Mouse (Mus musculus): ENCODE measurements around the gene Negr1. TPM values are rescaled to one million over a fixed set of nuclear protein-coding genes. Genes with fewer than 3 reads are reported as not detected.
A peak's percentile ranks its signal among the peaks of the same experiment; 100 is the strongest.

The Negr1 gene
- polyA plus RNA-seq, 1 experiment from 2014 or later = 2.9 TPM

DNA sequence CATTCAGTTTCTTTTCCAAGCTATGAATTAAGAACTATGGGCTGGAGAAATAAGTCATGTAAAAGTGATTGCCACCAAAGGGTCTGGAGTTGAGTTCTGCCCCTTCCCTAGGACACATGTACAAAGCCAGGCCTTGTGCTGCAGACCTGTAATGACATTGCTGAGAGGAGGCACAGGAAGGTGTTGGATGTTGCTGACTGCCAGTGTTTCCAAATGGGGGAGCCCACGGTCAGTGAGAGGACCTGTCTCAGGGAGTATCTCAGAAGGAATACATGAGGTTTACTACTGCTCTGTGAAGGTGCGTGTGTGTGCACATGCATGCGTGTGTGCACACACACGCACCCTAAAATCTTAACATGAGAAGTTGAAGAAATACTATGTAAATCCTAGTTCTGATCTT lies 393.5 kb downstream of the Negr1 start:
- Histone ChIP-seq H3K9me3 (no peaks in the 10 kb centered on the region), H3K9ac (replicated peaks) (no peak overlapping the region), H3K4me1 (replicated peaks) (no peaks in the 10 kb centered on the region), H3K4me2 (no peak overlapping the region), H3K36me3 (no peaks in the 10 kb centered on the region), H3K27ac (no peak overlapping the region), H3K4me3 (replicated peaks) (no peak overlapping the region), H3K27me3 (no peaks in the 10 kb centered on the region)
- no peak for ATAC-seq (ENCODE audit: insufficient number of reproducible peaks, insufficient read depth, low FRiP score, low TSS enrichment, low read depth)
- WGBS = 89% methylated on average over 4 of the region's 4 CpGs

DNA sequence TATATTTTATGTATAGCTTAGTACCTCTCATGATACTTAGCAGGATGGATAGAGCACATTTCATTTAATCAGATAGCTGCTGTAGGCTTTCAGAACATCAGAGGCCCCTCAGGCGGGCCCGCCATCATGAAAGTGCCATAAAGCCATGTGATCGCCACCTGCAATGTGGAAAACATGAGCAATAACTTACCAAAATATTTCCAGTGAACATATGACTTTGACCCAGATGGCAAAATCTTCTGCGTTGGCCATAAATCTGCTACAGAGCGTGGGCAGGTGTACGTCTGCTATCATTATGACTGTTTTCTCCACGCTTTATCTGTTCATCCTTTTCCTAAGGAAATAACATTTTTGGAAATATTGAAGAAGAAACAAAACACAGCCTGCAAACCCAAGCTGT lies 397.0 kb downstream of the Negr1 start:
- 90% methylated on average over 7 of the region's 7 CpGs for WGBS

DNA sequence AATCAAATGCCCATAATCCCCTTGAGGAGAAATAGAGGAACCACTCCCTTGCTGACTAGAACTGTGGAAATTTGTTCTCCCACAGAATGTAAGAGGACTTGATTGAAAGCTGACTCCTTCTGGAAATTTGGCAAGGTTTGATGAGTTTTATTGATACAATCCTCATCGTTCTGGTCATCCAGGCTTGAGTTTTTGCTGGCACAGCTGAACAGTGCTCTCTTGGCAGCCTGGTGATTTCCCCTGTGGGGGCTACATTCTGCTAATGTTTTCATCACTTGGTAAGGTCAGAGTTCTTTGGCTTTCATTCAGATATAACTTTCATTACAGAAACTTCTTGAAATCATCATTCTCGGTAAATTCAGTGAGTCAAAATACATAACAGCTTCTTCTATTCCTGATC lies 407.2 kb downstream of the Negr1 start:
- Histone ChIP-seq H3K27ac (no peak overlapping the region), H3K9ac (replicated peaks) (no peak overlapping the region), H3K36me3 (no peaks in the 10 kb centered on the region), H3K4me3 (replicated peaks) (no peak overlapping the region), H3K4me1 (replicated peaks) (no peaks in the 10 kb centered on the region), H3K9me3 (no peaks in the 10 kb centered on the region), H3K27me3 (no peaks in the 10 kb centered on the region), H3K4me2 (no peak overlapping the region)
- WGBS = 81% methylated on average over 2 of the region's 2 CpGs
- no peak for ATAC-seq (ENCODE audit: insufficient number of reproducible peaks, insufficient read depth, low FRiP score, low TSS enrichment, low read depth)

More for the DNA sequence above, 397.0 kb downstream of the Negr1 start:
- Histone ChIP-seq H3K27me3 (no peaks in the 10 kb centered on the region), H3K27ac (no peak overlapping the region), H3K9me3 (no peaks in the 10 kb centered on the region), H3K9ac (replicated peaks) (no peak overlapping the region), H3K4me3 (replicated peaks) (no peak overlapping the region), H3K4me1 (replicated peaks) (no peaks in the 10 kb centered on the region), H3K4me2 (no peak overlapping the region), H3K36me3 (no peaks in the 10 kb centered on the region)
- no peak for ATAC-seq (ENCODE audit: insufficient number of reproducible peaks, insufficient read depth, low FRiP score, low TSS enrichment, low read depth)

DNA sequence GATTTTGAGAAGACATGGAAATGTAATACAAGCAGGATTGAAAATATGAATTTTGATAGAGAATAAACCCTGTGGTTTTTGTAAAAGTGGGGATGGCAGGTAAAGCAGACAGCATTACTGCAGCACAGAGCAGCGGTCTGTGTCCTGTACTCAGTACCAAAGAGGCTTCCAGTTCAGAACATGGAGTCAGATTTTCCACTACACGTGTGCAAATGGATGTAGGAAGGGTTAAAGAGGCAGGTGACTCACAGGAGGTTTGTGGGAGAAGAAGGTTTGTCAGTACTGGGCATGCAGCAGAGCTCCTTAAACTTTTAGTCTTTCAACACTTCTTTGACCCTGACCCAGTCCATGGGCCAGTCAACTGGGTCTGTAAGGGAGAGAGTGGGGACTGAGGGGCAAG lies 409.5 kb downstream of the Negr1 start:
- Histone ChIP-seq H3K4me2 (no peak overlapping the region), H3K4me1 (replicated peaks) (no peaks in the 10 kb centered on the region), H3K9ac (replicated peaks) (no peak overlapping the region), H3K27me3 (no peaks in the 10 kb centered on the region), H3K27ac (no peak overlapping the region), H3K36me3 (no peaks in the 10 kb centered on the region), H3K9me3 (no peaks in the 10 kb centered on the region), H3K4me3 (replicated peaks) (no peak overlapping the region)
- 82% methylated on average over 2 of the region's 2 CpGs for WGBS
- ATAC-seq (ENCODE audit: insufficient number of reproducible peaks, insufficient read depth, low FRiP score, low TSS enrichment, low read depth) = no peak

DNA sequence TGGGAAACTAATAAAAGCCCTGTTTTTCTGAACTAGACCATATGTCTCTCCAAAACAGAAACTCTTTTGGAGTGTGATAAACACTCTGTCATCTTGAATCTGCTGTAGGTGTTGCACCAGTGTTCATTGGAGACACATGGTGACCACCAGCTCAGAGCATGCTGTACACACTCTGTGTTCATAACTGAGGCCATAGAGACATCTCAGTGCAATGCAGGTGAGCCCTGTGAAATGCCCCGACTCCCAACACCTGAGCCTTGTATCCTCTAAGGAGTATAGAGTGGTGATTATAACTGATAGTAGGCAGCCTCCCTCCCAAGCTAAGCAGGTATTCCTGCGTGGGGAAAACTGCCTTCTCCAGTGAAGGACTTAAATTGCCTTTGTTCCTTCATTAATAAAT lies 415.2 kb downstream of the Negr1 start:
- H3K9me3 ChIP-seq = no peaks in the 10 kb centered on the region
- no peak overlapping the region for H3K4me2 ChIP-seq
- WGBS = 53% methylated on average over 2 of the region's 2 CpGs
- no peaks in the 10 kb centered on the region for H3K27me3 ChIP-seq
- H3K9ac ChIP-seq (replicated peaks) = no peak overlapping the region
- no peaks in the 10 kb centered on the region for H3K4me1 ChIP-seq (replicated peaks)
- no peaks in the 10 kb centered on the region for H3K36me3 ChIP-seq
- H3K4me3 ChIP-seq (replicated peaks) = no peak overlapping the region
- H3K27ac ChIP-seq = no peak overlapping the region
- no peak for ATAC-seq (ENCODE audit: insufficient number of reproducible peaks, insufficient read depth, low FRiP score, low TSS enrichment, low read depth)

DNA sequence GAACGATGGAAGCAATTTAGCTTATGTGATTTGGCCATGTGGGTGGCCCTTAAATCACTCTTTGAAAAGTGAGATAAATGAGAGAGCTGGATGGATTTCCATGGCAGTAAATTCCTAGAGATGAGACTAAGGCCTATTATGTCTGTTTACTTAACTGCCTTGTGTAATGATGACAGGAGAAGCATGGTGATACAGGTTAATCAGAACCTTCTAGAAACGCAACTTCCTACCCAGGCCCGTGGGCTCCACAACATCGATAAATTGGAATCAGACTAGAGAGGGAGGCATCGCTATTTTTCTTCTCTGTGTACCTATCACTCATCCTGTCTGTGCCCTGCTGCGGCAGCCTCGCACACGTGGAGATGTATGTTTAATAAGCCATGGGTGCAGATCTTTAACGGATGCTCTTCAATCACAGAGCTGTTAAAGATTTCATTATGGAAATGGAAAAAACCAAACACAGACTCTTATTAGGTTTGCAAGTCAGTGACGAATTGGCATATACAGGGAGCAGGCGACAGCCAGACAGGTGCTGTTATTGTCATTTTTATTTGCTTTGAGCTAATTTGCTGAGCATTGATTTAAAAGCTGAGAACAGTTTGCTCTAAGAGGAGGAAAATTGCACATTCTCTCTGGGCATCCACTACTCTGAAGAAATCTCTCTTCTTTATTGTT lies 418.6 kb downstream of the Negr1 start:
- no peak overlapping the region for H3K4me2 ChIP-seq
- no peak overlapping the region for H3K4me3 ChIP-seq (replicated peaks)
- H3K4me1 ChIP-seq (replicated peaks) = peaks cover 3% of the 10 kb centered on the region; the same call in 1 of the 2 replicates
- no peaks in the 10 kb centered on the region for H3K36me3 ChIP-seq
- no peaks in the 10 kb centered on the region for H3K9me3 ChIP-seq
- no peak overlapping the region for H3K27ac ChIP-seq
- ATAC-seq (ENCODE audit: insufficient number of reproducible peaks, insufficient read depth, low FRiP score, low TSS enrichment, low read depth) = no peak
- WGBS = 45% methylated on average over 11 of the region's 11 CpGs
- no peak overlapping the region for H3K9ac ChIP-seq (replicated peaks)
- no peaks in the 10 kb centered on the region for H3K27me3 ChIP-seq

DNA sequence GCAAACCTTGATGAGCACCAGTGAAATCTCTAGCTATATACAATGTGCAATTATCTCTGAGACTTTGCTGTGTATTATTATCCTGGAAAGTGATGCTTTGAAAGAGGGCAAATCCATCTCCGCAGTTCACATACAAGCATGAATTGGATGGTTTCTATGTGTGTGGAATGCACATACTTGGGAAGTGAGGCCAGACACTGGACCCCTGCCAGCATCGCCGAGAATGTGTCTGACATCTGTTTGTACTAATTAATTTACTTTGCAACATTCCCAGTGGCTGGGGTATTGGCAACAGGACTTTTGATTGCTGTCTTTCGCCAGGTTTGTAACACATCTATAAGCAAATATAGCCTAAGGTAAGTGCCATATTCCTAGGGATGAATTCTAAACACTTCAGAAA lies 420.5 kb downstream of the Negr1 start:
- no peak for ATAC-seq (ENCODE audit: insufficient number of reproducible peaks, insufficient read depth, low FRiP score, low TSS enrichment, low read depth)
- Histone ChIP-seq H3K36me3 (no peaks in the 10 kb centered on the region), H3K27ac (no peak overlapping the region), H3K4me1 (replicated peaks) (peaks cover 3% of the 10 kb centered on the region; the same call in 1 of the 2 replicates), H3K27me3 (no peaks in the 10 kb centered on the region), H3K4me2 (no peak overlapping the region), H3K9me3 (no peaks in the 10 kb centered on the region), H3K9ac (replicated peaks) (no peak overlapping the region), H3K4me3 (replicated peaks) (no peak overlapping the region)
- 45% methylated on average over 4 of the region's 4 CpGs for WGBS

DNA sequence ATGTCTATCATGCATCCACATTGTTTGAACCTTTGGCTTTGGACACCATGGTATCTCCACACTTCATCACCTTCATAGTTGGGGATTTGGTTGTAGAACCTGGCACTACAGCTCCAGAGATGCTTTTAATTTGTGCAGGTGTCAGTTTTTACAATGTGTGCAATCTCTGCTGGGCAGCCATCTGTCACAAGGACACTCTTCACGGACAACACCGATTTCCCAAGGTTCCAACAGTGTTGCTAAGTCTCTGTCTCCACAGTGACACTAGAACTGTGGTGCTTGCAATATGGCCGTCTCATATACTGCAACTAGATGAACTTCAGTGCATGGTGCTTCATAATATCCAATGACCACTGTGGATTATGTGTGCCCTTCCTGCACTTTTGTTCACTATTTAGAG lies 425.5 kb downstream of the Negr1 start:
- WGBS = 92% methylated on average over 3 of the region's 3 CpGs
- H3K9me3 ChIP-seq = no peaks in the 10 kb centered on the region

DNA sequence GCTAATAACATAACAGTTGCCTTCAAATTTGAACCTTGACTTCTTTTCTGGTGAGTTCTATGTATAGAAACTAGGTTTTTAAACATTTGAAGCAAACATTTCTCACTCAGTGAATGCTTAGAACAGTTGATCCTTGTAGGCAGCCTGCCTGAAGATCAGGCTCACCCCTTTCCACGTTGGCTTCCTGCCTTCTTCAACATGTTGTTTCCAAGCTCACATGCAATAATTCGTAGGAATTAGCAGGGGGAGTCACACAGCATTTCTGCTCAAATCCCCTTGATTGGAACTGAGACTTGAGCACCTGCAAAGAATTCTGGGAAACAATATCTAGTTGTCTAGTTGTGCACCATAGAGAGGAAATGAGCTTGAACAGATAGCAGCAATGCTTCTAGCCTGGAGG lies 430.6 kb downstream of the Negr1 start:
- H3K4me3 ChIP-seq (replicated peaks) = no peak overlapping the region
- H3K27ac ChIP-seq = no peak overlapping the region
- WGBS = 67% methylated on average over 2 of the region's 2 CpGs
- H3K36me3 ChIP-seq = no peaks in the 10 kb centered on the region
- H3K27me3 ChIP-seq = no peaks in the 10 kb centered on the region
- H3K4me2 ChIP-seq = no peak overlapping the region
- ATAC-seq (ENCODE audit: insufficient number of reproducible peaks, insufficient read depth, low FRiP score, low TSS enrichment, low read depth) = no peak
- H3K4me1 ChIP-seq (replicated peaks) = no peaks in the 10 kb centered on the region
- no peak overlapping the region for H3K9ac ChIP-seq (replicated peaks)
- no peaks in the 10 kb centered on the region for H3K9me3 ChIP-seq

More for the DNA sequence above, 425.5 kb downstream of the Negr1 start:
- H3K4me1 ChIP-seq (replicated peaks) = peaks cover under 1% of the 10 kb centered on the region; the same call in 1 of the 2 replicates
- no peak overlapping the region for H3K27ac ChIP-seq
- H3K36me3 ChIP-seq = no peaks in the 10 kb centered on the region
- H3K9ac ChIP-seq (replicated peaks) = no peak overlapping the region
- no peaks in the 10 kb centered on the region for H3K27me3 ChIP-seq
- no peak overlapping the region for H3K4me2 ChIP-seq
- no peak overlapping the region for H3K4me3 ChIP-seq (replicated peaks)
- ATAC-seq (ENCODE audit: insufficient number of reproducible peaks, insufficient read depth, low FRiP score, low TSS enrichment, low read depth) = no peak

DNA sequence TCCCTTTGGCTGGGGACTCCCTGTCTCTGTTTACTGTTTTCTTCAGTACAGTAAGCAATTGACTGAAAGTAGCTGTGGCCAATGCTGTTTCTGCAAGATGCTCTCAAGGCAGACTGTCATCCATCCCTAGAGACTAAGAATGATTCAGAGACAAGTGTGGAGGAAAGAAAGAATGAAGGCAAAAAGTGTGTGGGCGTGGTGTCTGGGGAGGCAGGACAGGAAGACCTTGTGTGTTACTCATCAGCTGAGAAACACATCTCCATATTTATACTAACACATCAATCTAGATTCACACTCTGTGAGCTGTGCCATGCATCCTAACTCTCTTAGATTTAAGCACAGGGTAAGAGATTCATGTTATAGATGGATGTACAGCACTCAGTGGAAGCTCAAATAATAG lies 431.2 kb downstream of the Negr1 start:
- ATAC-seq (ENCODE audit: insufficient number of reproducible peaks, insufficient read depth, low FRiP score, low TSS enrichment, low read depth) = no peak
- H3K27ac ChIP-seq = no peak overlapping the region
- H3K4me3 ChIP-seq (replicated peaks) = no peak overlapping the region
- H3K4me1 ChIP-seq (replicated peaks) = no peaks in the 10 kb centered on the region
- H3K9me3 ChIP-seq = no peaks in the 10 kb centered on the region
- H3K9ac ChIP-seq (replicated peaks) = no peak overlapping the region
- H3K36me3 ChIP-seq = no peaks in the 10 kb centered on the region
- no peak overlapping the region for H3K4me2 ChIP-seq
- H3K27me3 ChIP-seq = no peaks in the 10 kb centered on the region
- WGBS = 95% methylated on average over 1 of the region's 1 CpGs

DNA sequence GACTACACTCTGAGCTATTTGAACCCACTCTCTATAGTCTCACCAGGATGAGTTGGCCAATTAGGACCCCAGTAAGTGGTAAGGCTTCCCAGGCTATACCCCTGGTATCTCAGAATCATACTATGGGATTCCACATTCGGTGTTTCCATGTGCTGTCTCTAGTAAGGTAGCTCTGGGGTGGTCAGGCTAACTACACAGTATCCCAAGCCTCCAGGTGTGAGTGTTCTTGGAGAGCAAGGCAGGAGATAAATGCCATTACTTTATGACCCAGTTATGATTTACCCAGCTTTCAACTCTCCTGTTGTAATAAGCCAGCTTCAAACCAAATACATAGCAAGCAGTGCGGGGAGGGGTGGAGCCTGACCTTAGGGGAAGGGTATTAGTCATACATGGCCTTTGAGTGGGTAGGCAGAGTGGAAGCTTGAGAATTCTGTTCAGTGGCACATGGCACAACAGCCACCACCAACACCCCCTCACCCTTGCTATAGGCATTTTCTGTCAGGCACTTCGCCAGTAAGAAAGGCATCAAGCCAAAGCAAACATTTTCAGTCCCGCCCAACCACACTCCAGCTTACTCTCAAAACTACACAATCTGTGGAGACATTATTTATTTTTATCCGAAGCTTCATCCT lies 437.7 kb downstream of the Negr1 start:
- no peaks in the 10 kb centered on the region for H3K9me3 ChIP-seq
- no peaks in the 10 kb centered on the region for H3K4me1 ChIP-seq (replicated peaks)
- H3K4me3 ChIP-seq (replicated peaks) = no peak overlapping the region
- no peak overlapping the region for H3K27ac ChIP-seq
- no peak for ATAC-seq (ENCODE audit: insufficient number of reproducible peaks, insufficient read depth, low FRiP score, low TSS enrichment, low read depth)
- 84% methylated on average over 5 of the region's 5 CpGs for WGBS
- H3K4me2 ChIP-seq = no peak overlapping the region
- no peaks in the 10 kb centered on the region for H3K27me3 ChIP-seq
- H3K36me3 ChIP-seq = no peaks in the 10 kb centered on the region
- no peak overlapping the region for H3K9ac ChIP-seq (replicated peaks)

DNA sequence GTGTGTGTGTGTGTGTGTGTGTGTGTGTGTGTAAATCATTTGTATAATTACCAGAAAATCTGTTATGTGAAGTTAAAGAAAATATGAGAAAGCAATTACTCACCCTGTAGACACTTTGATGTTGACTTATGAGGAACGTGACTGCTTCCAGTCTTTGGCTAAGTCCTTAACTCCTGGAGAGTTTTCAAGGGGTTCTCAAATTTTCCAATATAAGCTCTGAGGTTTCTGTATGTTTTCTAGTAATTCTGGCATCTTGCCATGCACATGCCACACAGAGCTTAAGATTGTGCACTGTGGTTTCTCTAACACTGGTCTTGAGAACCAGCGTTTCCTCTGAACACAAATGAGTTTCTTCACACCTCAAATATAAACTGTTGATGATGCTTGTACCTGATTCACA lies 460.0 kb downstream of the Negr1 start:
- no peaks in the 10 kb centered on the region for H3K36me3 ChIP-seq
- no peak overlapping the region for H3K9ac ChIP-seq (replicated peaks)
- no peak overlapping the region for H3K27ac ChIP-seq
- 32% methylated on average over 2 of the region's 2 CpGs for WGBS
- H3K27me3 ChIP-seq = no peaks in the 10 kb centered on the region
- no peak overlapping the region for H3K4me3 ChIP-seq (replicated peaks)
- no peaks in the 10 kb centered on the region for H3K4me1 ChIP-seq (replicated peaks)
- ATAC-seq (ENCODE audit: insufficient number of reproducible peaks, insufficient read depth, low FRiP score, low TSS enrichment, low read depth) = peak; percentile 18; the same call in 1 of the 2 replicates
- no peak overlapping the region for H3K4me2 ChIP-seq
- no peaks in the 10 kb centered on the region for H3K9me3 ChIP-seq
